Mouse (Mus musculus) MEL (cell line): ENCODE results near the gene Nat8f5. TPM values are rescaled to one million over a fixed set of nuclear protein-coding genes. Genes with fewer than 3 reads are reported as not detected.

Experiments used
- DNase-seq: peaks from one replicate; pipeline ENCODE4 v3.0.0; 2011; ENCODE audit warnings: low read depth, low spot score
- H3K27ac ChIP-seq: 2 replicates; pipeline ENCODE4 v1.5.1; 2012; ENCODE audit warnings: low read depth, mild to moderate bottlenecking, control low read depth, low read length, moderate library complexity; ENCODE audit not compliant: control insufficient read depth
- H3K27me3 ChIP-seq, 2 experiments: fragments of 150-350 bp in 1 of 2; sonication (generic) in 1 of 2; 2 replicates each; pipeline ENCODE4 v1.6.1; 2012; ENCODE audit warnings: low read length in 2 of 2, mild to moderate bottlenecking in 2 of 2, improper control_type of control experiment in 1 of 2, moderate library complexity in 1 of 2; ENCODE audit not compliant: insufficient read depth in 2 of 2, control insufficient read depth in 1 of 2
- H3K36me3 ChIP-seq, 2 experiments: 2 replicates each; pipeline ENCODE4 v1.6.1; 2012 to 2014; ENCODE audit warnings: low read length in 2 of 2, improper control_type of control experiment in 1 of 2, inconsistent platforms in 1 of 2, mild to moderate bottlenecking in 1 of 2; ENCODE audit not compliant: insufficient read depth in 2 of 2, control insufficient read depth in 1 of 2
- H3K4me1 ChIP-seq, 2 experiments: fragments of 150-350 bp in 1 of 2; sonication (generic) in 1 of 2; 2 replicates each; pipeline ENCODE4 v1.6.1; 2012; ENCODE audit warnings: low read length in 2 of 2, improper control_type of control experiment in 1 of 2, mild to moderate bottlenecking in 1 of 2; ENCODE audit not compliant: insufficient read depth in 2 of 2, control insufficient read depth in 1 of 2
- H3K4me3 ChIP-seq, 2 experiments: fragments of 150-350 bp in 1 of 2; sonication (generic) in 1 of 2; 2 replicates each; pipeline ENCODE4 v1.5.1; 2012; ENCODE audit warnings: low read depth in 2 of 2, low read length in 2 of 2, mild to moderate bottlenecking in 2 of 2, moderate library complexity in 2 of 2, control low read depth in 1 of 2, improper control_type of control experiment in 1 of 2; ENCODE audit not compliant: control insufficient read depth in 1 of 2, insufficient read depth in 1 of 2
- H3K79me2 ChIP-seq: 2 replicates; pipeline ENCODE4 v1.6.1; 2012; ENCODE audit warnings: mild to moderate bottlenecking, low read length, moderate library complexity; ENCODE audit not compliant: control insufficient read depth, poor library complexity, insufficient read depth
- H3K9ac ChIP-seq: 2 replicates; pipeline ENCODE4 v1.6.1; 2012; ENCODE audit warnings: low read depth, mild to moderate bottlenecking, control low read depth, low read length, moderate library complexity; ENCODE audit not compliant: control insufficient read depth, poor library complexity, severe bottlenecking
- H3K9me3 ChIP-seq: fragments of 150-350 bp; sonication (generic); replicated peaks from 2 replicates; pipeline ENCODE4 v1.6.1; 2012; ENCODE audit warnings: mild to moderate bottlenecking, low read length, improper control_type of control experiment, moderate library complexity; ENCODE audit not compliant: insufficient read depth
- BHLHE40 ChIP-seq: IDR thresholded peaks from 2 replicates; pipeline ENCODE4 v1.6.1; 2012; ENCODE audit warnings: low read depth, mild to moderate bottlenecking, inconsistent platforms, low read length, improper control_type of control experiment, borderline replicate concordance
- CHD1 ChIP-seq: IDR thresholded peaks from 2 replicates; pipeline ENCODE4 v1.6.1; 2012; ENCODE audit warnings: low read depth, mild to moderate bottlenecking, inconsistent platforms, low read length, improper control_type of control experiment
- CHD2 ChIP-seq: IDR thresholded peaks from 2 replicates; pipeline ENCODE4 v1.6.1; 2011; ENCODE audit warnings: low read length, improper control_type of control experiment
- CTCF ChIP-seq, 3 experiments: IDR thresholded peaks in 2 of 3; conservative IDR thresholded peaks in 1 of 3; 2 replicates each; pipeline ENCODE4 v1.5.1; 2011 to 2012; ENCODE audit warnings: low read length in 3 of 3, low read depth in 2 of 3, mild to moderate bottlenecking in 2 of 3, improper control_type of control experiment in 1 of 3, inconsistent platforms in 1 of 3, mixed read lengths in 1 of 3, moderate library complexity in 1 of 3; ENCODE audit not compliant: control insufficient read depth in 1 of 3, insufficient read depth in 1 of 3, poor library complexity in 1 of 3, severe bottlenecking in 1 of 3
- ELF1 ChIP-seq: IDR thresholded peaks from 2 replicates; pipeline ENCODE4 v1.6.1; 2014; ENCODE audit warnings: low read depth, mild to moderate bottlenecking, inconsistent platforms, low read length, improper control_type of control experiment, moderate library complexity
- GABPA ChIP-seq: IDR thresholded peaks from 2 replicates; pipeline ENCODE4 v1.6.1; 2012; ENCODE audit warnings: low read depth, mild to moderate bottlenecking, inconsistent platforms, low read length, improper control_type of control experiment, moderate library complexity
- GATA1 ChIP-seq: IDR thresholded peaks from 2 replicates; pipeline ENCODE4 v1.6.1; 2011; ENCODE audit warnings: low read depth, low read length, improper control_type of control experiment
- JUND ChIP-seq: IDR thresholded peaks from 2 replicates; pipeline ENCODE4 v1.6.1; 2011; ENCODE audit warnings: low read depth, mild to moderate bottlenecking, improper control_type of control experiment, low read length
- MAZ ChIP-seq: IDR thresholded peaks from 2 replicates; pipeline ENCODE4 v1.6.1; 2012; ENCODE audit warnings: low read depth, mild to moderate bottlenecking, inconsistent platforms, low read length, improper control_type of control experiment
- MEF2A ChIP-seq: IDR thresholded peaks from 2 replicates; pipeline ENCODE4 v1.6.1; 2014; ENCODE audit warnings: low read depth, mild to moderate bottlenecking, inconsistent platforms, low read length, improper control_type of control experiment; ENCODE audit not compliant: poor library complexity, insufficient replicate concordance, severe bottlenecking; ENCODE audit errors: extremely low read depth
- MYB ChIP-seq: IDR thresholded peaks from 2 replicates; pipeline ENCODE4 v1.6.1; 2011; ENCODE audit warnings: mild to moderate bottlenecking, low read depth, low read length, improper control_type of control experiment
- NRF1 ChIP-seq: IDR thresholded peaks from 2 replicates; pipeline ENCODE4 v1.6.1; 2014; ENCODE audit warnings: low read depth, mild to moderate bottlenecking, inconsistent platforms, low read length, improper control_type of control experiment, moderate library complexity; ENCODE audit not compliant: poor library complexity, insufficient read depth, severe bottlenecking
- POLR2A ChIP-seq, 2 experiments: IDR thresholded peaks; 2 replicates each; pipeline ENCODE4 v1.6.1; 2011 to 2012; ENCODE audit warnings: low read length in 2 of 2, mild to moderate bottlenecking in 2 of 2, control low read depth in 1 of 2, improper control_type of control experiment in 1 of 2, low read depth in 1 of 2, moderate library complexity in 1 of 2; ENCODE audit not compliant: control insufficient read depth in 1 of 2, insufficient read depth in 1 of 2, poor library complexity in 1 of 2
- POLR2AphosphoS2 ChIP-seq: IDR thresholded peaks from 2 replicates; pipeline ENCODE4 v1.6.1; 2011; ENCODE audit warnings: low read length, improper control_type of control experiment
- SIN3A ChIP-seq: IDR thresholded peaks from 2 replicates; pipeline ENCODE4 v1.6.1; 2012; ENCODE audit warnings: low read length, improper control_type of control experiment, inconsistent platforms
- UBTF ChIP-seq: IDR thresholded peaks from 2 replicates; pipeline ENCODE4 v1.6.1; 2012; ENCODE audit warnings: low read depth, mild to moderate bottlenecking, inconsistent platforms, low read length, improper control_type of control experiment, moderate library complexity, borderline replicate concordance; ENCODE audit not compliant: insufficient read depth
- USF1 ChIP-seq: IDR thresholded peaks from 2 replicates; pipeline ENCODE4 v1.6.1; 2014; ENCODE audit warnings: low read depth, mild to moderate bottlenecking, inconsistent platforms, low read length, improper control_type of control experiment, moderate library complexity
- ZNF384 ChIP-seq: IDR thresholded peaks from 2 replicates; pipeline ENCODE4 v1.6.1; 2012; ENCODE audit warnings: low read depth, mild to moderate bottlenecking, inconsistent platforms, low read length, improper control_type of control experiment
- polyA plus RNA-seq, 2 experiments: library from polyadenylated mRNA; stranded (reverse) in 1 of 2; unstranded in 1 of 2; fragments of >175 nt in 1 of 2; fragments of >200 nt in 1 of 2; gene quantifications; 2 replicates each; pipeline versions ENCODE4 v1.2.1 to v1.2.4; 2012; ENCODE audit warnings: low replicate concordance in 2 of 2, low read depth in 1 of 2; ENCODE audit not compliant: insufficient read length in 2 of 2, insufficient read depth in 1 of 2, missing spikeins in 1 of 2
- total RNA-seq: library from RNA; depleted of rRNA; stranded (reverse); fragments of 300-350 nt; gene quantifications from 2 replicates; pipeline ENCODE4 v1.2.3, GENCODE M21; 2012

Gene Nat8f5
- total and polyA plus RNA-seq, 3 experiments, result not detected

GRCm38 (mm10) chr6:85851062-85851773 is 30.4 kb upstream of the Nat8f5 start:
- no peaks in the 10 kb centered on the region for H3K4me1 ChIP-seq
- H3K27ac ChIP-seq, result no peak overlapping the region
- H3K79me2 ChIP-seq, result no peaks in the 10 kb centered on the region
- peaks cover 13 to 15% of the 10 kb centered on the region in 2 experiments for H3K27me3 ChIP-seq
- no peaks in the 10 kb centered on the region for H3K36me3 ChIP-seq
- H3K9ac ChIP-seq, result no peak overlapping the region
- H3K9me3 ChIP-seq, result no peaks in the 10 kb centered on the region
- H3K4me3 ChIP-seq, result no peak overlapping the region
- DNase-seq, result no peak
- TF ChIP-seq CHD1, result no peak
- no peak for TF ChIP-seq MEF2A
- TF ChIP-seq JUND, result no peak

- DNase-seq, result no peak
- Histone ChIP-seq H3K4me1 (no peaks in the 10 kb centered on the region), H3K9me3 (no peaks in the 10 kb centered on the region), H3K36me3 (no peaks in the 10 kb centered on the region), H3K79me2 (no peaks in the 10 kb centered on the region), H3K27me3 (peaks cover 9 to 15% of the 10 kb centered on the region in 2 experiments; a peak in 3 of 4 replicates), H3K4me3 (no peak overlapping the region), H3K9ac (no peak overlapping the region), H3K27ac (no peak overlapping the region)
- TF ChIP-seq CHD2 (no peak), UBTF (no peak), ZNF384 (no peak), POLR2A (IDR thresholded peaks at IDR 0.05; ENCODE audit: control insufficient read depth in 1 of 2, insufficient read depth in 1 of 2, low read depth in 1 of 2, low read length in 2 of 2, poor library complexity in 1 of 2) (no peak), NRF1 (no peak), CTCF (IDR thresholded peaks at IDR 0.05 in 2 of 3, conservative IDR thresholded peaks at IDR 0.05 in 1 of 3; ENCODE audit: control insufficient read depth in 1 of 3, insufficient read depth in 1 of 3, low read depth in 2 of 3, low read length in 3 of 3, poor library complexity in 1 of 3, severe bottlenecking in 1 of 3) (no peak), SIN3A (no peak), POLR2AphosphoS2 (no peak), ELF1 (no peak), MYB (no peak), USF1 (no peak), GABPA (no peak), JUND (no peak), MAZ (no peak), GATA1 (no peak), BHLHE40 (no peak)
Measured at GRCm38 (mm10) chr6:85849240-85849639, 28.5 kb upstream of the Nat8f5 start.
